Mouse (Mus musculus) embryonic facial prominence, embryonic 12.5 days (tissue): ENCODE measurements around the gene Mapkapk5. TPM values are rescaled to one million over a fixed set of nuclear protein-coding genes. Genes with fewer than 3 reads are reported as not detected.

Source experiments
- ATAC-seq: fragments of 200-750 bp; cut with Nextera tagmentation; 2 replicates; pipeline ENCODE4 v1.8.0; 2017; ENCODE audit not compliant: insufficient number of reproducible peaks, insufficient read depth, low FRiP score, low TSS enrichment
- H3K27ac ChIP-seq: fragments of 300-500 bp; sonication (generic); 2 replicates; pipeline ENCODE4 v1.5.1; 2016; ENCODE audit warnings: mild to moderate bottlenecking
- H3K27me3 ChIP-seq: fragments of 300-500 bp; sonication (generic); 2 replicates; pipeline ENCODE4 v1.6.1; 2016; ENCODE audit warnings: mild to moderate bottlenecking, moderate library complexity
- H3K36me3 ChIP-seq: fragments of 300-500 bp; sonication (generic); 2 replicates; pipeline ENCODE4 v1.6.1; 2016; ENCODE audit warnings: mild to moderate bottlenecking
- H3K4me1 ChIP-seq: fragments of 300-500 bp; sonication (generic); 2 replicates; pipeline ENCODE4 v1.6.1; 2016
- H3K4me2 ChIP-seq: fragments of 300-500 bp; sonication (generic); replicated peaks from 2 replicates; pipeline ENCODE4 v1.6.1; 2016; ENCODE audit warnings: mild to moderate bottlenecking, moderate library complexity
- H3K4me3 ChIP-seq: fragments of 300-500 bp; sonication (generic); 2 replicates; pipeline ENCODE4 v1.5.1; 2016; ENCODE audit warnings: mild to moderate bottlenecking
- H3K9ac ChIP-seq: fragments of 300-500 bp; sonication (generic); 2 replicates; pipeline ENCODE4 v1.6.1; 2016; ENCODE audit warnings: mild to moderate bottlenecking, moderate library complexity
- H3K9me3 ChIP-seq: fragments of 300-500 bp; sonication (generic); 2 replicates; pipeline ENCODE4 v1.6.1; 2016; ENCODE audit warnings: mild to moderate bottlenecking, moderate library complexity
- WGBS: fragments of 180-500 bp; shearing (Covaris S2); methylation state at CpG from one replicate; pipeline ENCODE4 v1.1.7; 2016; 5-methylcytosine and 5-hydroxymethylcytosine counted together
- polyA plus RNA-seq: library from polyadenylated mRNA; unstranded; fragments of >200 nt; fragmentation: Nextera tagmentation; extraction: Ambion mirVana; gene quantifications from 2 replicates; pipeline ENCODE4 v1.2.1, GENCODE M21; 2016

The Mapkapk5 gene
- polyA plus RNA-seq, 1 experiment from 2014 or later, result 59.5 TPM

- Histone ChIP-seq H3K4me1 (peaks cover 8% of the 10 kb centered on the region), H3K4me3 (no peak overlapping the region), H3K27me3 (no peaks in the 10 kb centered on the region), H3K9me3 (no peaks in the 10 kb centered on the region), H3K27ac (no peak overlapping the region), H3K9ac (no peak overlapping the region), H3K36me3 (peaks cover 17% of the 10 kb centered on the region), H3K4me2 (no peak overlapping the region)
- WGBS, result 51% methylated on average over 12 of the region's 12 CpGs
- no peak for ATAC-seq
Measured at GRCm38 (mm10) chr5:121583765-121584501, 38.2 kb upstream of the Mapkapk5 start.

GRCm38 (mm10) chr5:121581945-121582344 is 36.2 kb upstream of the Mapkapk5 start:
- Histone ChIP-seq H3K9ac (no peak overlapping the region), H3K36me3 (peaks cover 37% of the 10 kb centered on the region), H3K4me2 (no peak overlapping the region), H3K4me1 (peaks cover 8% of the 10 kb centered on the region), H3K9me3 (no peaks in the 10 kb centered on the region), H3K4me3 (no peak overlapping the region), H3K27ac (no peak overlapping the region), H3K27me3 (no peaks in the 10 kb centered on the region)
- WGBS, result 93% methylated on average over 8 of the region's 8 CpGs
- no peak for ATAC-seq

GRCm38 (mm10) chr5:121576927-121577488 is 31.3 kb upstream of the Mapkapk5 start:
- Histone ChIP-seq H3K9me3 (no peaks in the 10 kb centered on the region), H3K4me3 (no peak overlapping the region), H3K9ac (no peak overlapping the region), H3K4me2 (no peak overlapping the region), H3K27ac (no peak overlapping the region), H3K4me1 (no peaks in the 10 kb centered on the region), H3K36me3 (peaks cover 83% of the 10 kb centered on the region), H3K27me3 (no peaks in the 10 kb centered on the region)
- no peak for ATAC-seq
- WGBS, result 87% methylated on average over 11 of the region's 11 CpGs

- Histone ChIP-seq H3K4me1 (no peaks in the 10 kb centered on the region), H3K27me3 (no peaks in the 10 kb centered on the region), H3K36me3 (peaks cover 94% of the 10 kb centered on the region), H3K9me3 (no peaks in the 10 kb centered on the region), H3K27ac (no peak overlapping the region), H3K9ac (no peak overlapping the region), H3K4me2 (no peak overlapping the region), H3K4me3 (no peak overlapping the region)
- WGBS, result 96% methylated on average over 11 of the region's 11 CpGs
- ATAC-seq, result no peak
Measured at GRCm38 (mm10) chr5:121575867-121576266, 30.2 kb upstream of the Mapkapk5 start.

- Histone ChIP-seq H3K4me3 (no peak overlapping the region), H3K4me1 (no peaks in the 10 kb centered on the region), H3K27me3 (no peaks in the 10 kb centered on the region), H3K4me2 (no peak overlapping the region), H3K9ac (no peak overlapping the region), H3K27ac (no peak overlapping the region), H3K36me3 (peaks cover 93% of the 10 kb centered on the region), H3K9me3 (no peaks in the 10 kb centered on the region)
- no peak for ATAC-seq
- WGBS, result 88% methylated on average over 13 of the region's 13 CpGs
Measured at GRCm38 (mm10) chr5:121574145-121574544, 28.4 kb upstream of the Mapkapk5 start.

GRCm38 (mm10) chr5:121570787-121571186 is 25.1 kb upstream of the Mapkapk5 start:
- peaks cover 77% of the 10 kb centered on the region for H3K36me3 ChIP-seq
- no peaks in the 10 kb centered on the region for H3K27me3 ChIP-seq
- H3K9ac ChIP-seq, result no peak overlapping the region
- no peak for ATAC-seq
- H3K27ac ChIP-seq, result no peak overlapping the region
- H3K9me3 ChIP-seq, result no peaks in the 10 kb centered on the region
- WGBS, result 92% methylated on average over 1 of the region's 1 CpGs
- no peak overlapping the region for H3K4me3 ChIP-seq
- no peak overlapping the region for H3K4me2 ChIP-seq
- no peaks in the 10 kb centered on the region for H3K4me1 ChIP-seq

- Histone ChIP-seq H3K9me3 (no peaks in the 10 kb centered on the region), H3K27me3 (no peaks in the 10 kb centered on the region), H3K36me3 (peaks cover 68% of the 10 kb centered on the region), H3K4me3 (no peak overlapping the region), H3K4me2 (no peak overlapping the region), H3K27ac (no peak overlapping the region), H3K4me1 (no peaks in the 10 kb centered on the region), H3K9ac (no peak overlapping the region)
- 79% methylated on average over 9 of the region's 9 CpGs for WGBS
- no peak for ATAC-seq
Measured at GRCm38 (mm10) chr5:121569881-121570420, 24.2 kb upstream of the Mapkapk5 start.

- Histone ChIP-seq H3K27ac (no peak overlapping the region), H3K4me1 (0 out of 2 replicates have a peak, but pooled peaks cover 4% of the 10 kb centered on the region), H3K36me3 (peaks cover 34% of the 10 kb centered on the region), H3K9ac (no peak overlapping the region), H3K4me2 (no peak overlapping the region), H3K27me3 (no peaks in the 10 kb centered on the region), H3K4me3 (no peak overlapping the region), H3K9me3 (no peaks in the 10 kb centered on the region)
- ATAC-seq, result no peak
- 90% methylated on average over 16 of the region's 16 CpGs for WGBS
Measured at GRCm38 (mm10) chr5:121566035-121566681, 20.5 kb upstream of the Mapkapk5 start.

GRCm38 (mm10) chr5:121564468-121564895 is 18.8 kb upstream of the Mapkapk5 start:
- Histone ChIP-seq H3K9me3 (no peaks in the 10 kb centered on the region), H3K4me1 (0 out of 2 replicates have a peak, but pooled peaks cover 4% of the 10 kb centered on the region), H3K27me3 (no peaks in the 10 kb centered on the region), H3K27ac (peak overlapping the region; percentile 9; the same call in 1 of the 2 replicates), H3K4me2 (peak overlapping the region; percentile 42), H3K4me3 (0 out of 2 replicates have a peak overlapping the region, but pooled peaks have one; percentile 22), H3K9ac (no peak overlapping the region), H3K36me3 (peaks cover 17% of the 10 kb centered on the region; the same call in 1 of the 2 replicates)
- WGBS, result 7% methylated on average over 11 of the region's 11 CpGs
- no peak for ATAC-seq

- H3K4me3 ChIP-seq, result no peak overlapping the region
- no peak overlapping the region for H3K4me2 ChIP-seq
- H3K4me1 ChIP-seq, result 0 out of 2 replicates have a peak, but pooled peaks cover 4% of the 10 kb centered on the region
- H3K9ac ChIP-seq, result no peak overlapping the region
- H3K27me3 ChIP-seq, result no peaks in the 10 kb centered on the region
- H3K9me3 ChIP-seq, result no peaks in the 10 kb centered on the region
- no peak for ATAC-seq
- 0 out of 2 replicates have a peak, but pooled peaks cover 2% of the 10 kb centered on the region for H3K36me3 ChIP-seq
- 87% methylated on average over 3 of the region's 3 CpGs for WGBS
- H3K27ac ChIP-seq, result no peak overlapping the region
Measured at GRCm38 (mm10) chr5:121562436-121562835, 16.7 kb upstream of the Mapkapk5 start.

GRCm38 (mm10) chr5:121549196-121549595 is 3.5 kb upstream of the Mapkapk5 start:
- H3K4me1 ChIP-seq, result peaks cover 9% of the 10 kb centered on the region
- no peaks in the 10 kb centered on the region for H3K27me3 ChIP-seq
- no peaks in the 10 kb centered on the region for H3K36me3 ChIP-seq
- H3K9ac ChIP-seq, result no peak overlapping the region
- H3K4me3 ChIP-seq, result no peak overlapping the region
- H3K4me2 ChIP-seq, result no peak overlapping the region
- 84% methylated on average over 7 of the region's 7 CpGs for WGBS
- no peaks in the 10 kb centered on the region for H3K9me3 ChIP-seq
- no peak overlapping the region for H3K27ac ChIP-seq
- ATAC-seq, result no peak
